Mouse (Mus musculus): ENCODE measurements around the gene Lcn9. TPM values are rescaled to one million over a fixed set of nuclear protein-coding genes. Genes with fewer than 3 reads are reported as not detected.

The Lcn9 gene
- polyA plus RNA-seq, 1 experiment, result not detected

DNA sequence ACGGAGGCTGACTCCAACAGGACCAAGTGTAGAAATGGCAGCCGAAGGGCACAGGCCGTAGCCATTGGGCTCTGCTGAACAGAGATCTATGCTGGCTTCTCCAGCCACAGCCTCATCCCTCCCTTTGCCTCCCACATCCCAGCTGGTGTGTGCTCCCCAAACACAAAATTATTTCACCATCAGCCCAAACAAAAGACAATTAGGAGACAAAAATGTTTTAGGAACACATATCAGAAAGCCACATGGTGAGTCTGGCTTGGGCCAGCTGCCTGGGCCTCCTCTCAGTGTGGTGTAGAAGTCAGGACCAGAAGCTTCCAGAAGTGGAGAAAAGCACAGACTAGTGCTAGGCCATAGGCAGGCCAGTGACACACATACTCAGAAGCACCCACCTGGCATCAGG is 21.1 kb downstream of the Lcn9 start:
- H3ac ChIP-seq (ENCODE audit: control insufficient read depth, insufficient read length), result no peak overlapping the region
- no peaks in the 10 kb centered on the region for H3K79me2 ChIP-seq (ENCODE audit: control insufficient read depth, insufficient read depth)
- H3K27me3 ChIP-seq (ENCODE audit: control insufficient read depth, insufficient read depth, insufficient read length), result peaks cover 10% of the 10 kb centered on the region
- H3K36me3 ChIP-seq (ENCODE audit: control insufficient read depth, insufficient read depth), result no peaks in the 10 kb centered on the region
- no peak overlapping the region for H3K4me3 ChIP-seq
- no peak overlapping the region for H3K4me2 ChIP-seq (ENCODE audit: low read depth)
- TF ChIP-seq SRF (IDR thresholded peaks at IDR 0.05; ENCODE audit: control insufficient read depth, insufficient read length, low read depth) (no peak), POLR2AphosphoS2 (IDR thresholded peaks at IDR 0.05; ENCODE audit: insufficient read length, low read depth) (no peak), TCF12 (IDR thresholded peaks at IDR 0.05; ENCODE audit: insufficient read depth, poor library complexity, severe bottlenecking) (no peak), MAX (IDR thresholded peaks at IDR 0.05; ENCODE audit: low read depth) (no peak), POLR2A (IDR thresholded peaks at IDR 0.05; ENCODE audit: insufficient read length, low read depth) (no peak), E2F4 (IDR thresholded peaks at IDR 0.05; ENCODE audit: insufficient read depth) (no peak), TCF3 (IDR thresholded peaks at IDR 0.05; ENCODE audit: insufficient read length, low read depth) (no peak), MYOD1 (IDR thresholded peaks at IDR 0.05; ENCODE audit: control insufficient read depth in 1 of 3, insufficient read length in 2 of 3, low read depth in 2 of 3) (no peak), MYOG (IDR thresholded peaks at IDR 0.05; ENCODE audit: control insufficient read depth in 1 of 3, insufficient read depth in 1 of 3, insufficient read length in 2 of 3, low read depth in 2 of 3) (no peak), REST (IDR thresholded peaks at IDR 0.05; ENCODE audit: insufficient read depth, insufficient read length) (no peak), CEBPB (IDR thresholded peaks at IDR 0.05; ENCODE audit: insufficient read depth, poor library complexity, severe bottlenecking) (no peak), USF1 (IDR thresholded peaks at IDR 0.05; ENCODE audit: low read depth) (no peak)

DNA sequence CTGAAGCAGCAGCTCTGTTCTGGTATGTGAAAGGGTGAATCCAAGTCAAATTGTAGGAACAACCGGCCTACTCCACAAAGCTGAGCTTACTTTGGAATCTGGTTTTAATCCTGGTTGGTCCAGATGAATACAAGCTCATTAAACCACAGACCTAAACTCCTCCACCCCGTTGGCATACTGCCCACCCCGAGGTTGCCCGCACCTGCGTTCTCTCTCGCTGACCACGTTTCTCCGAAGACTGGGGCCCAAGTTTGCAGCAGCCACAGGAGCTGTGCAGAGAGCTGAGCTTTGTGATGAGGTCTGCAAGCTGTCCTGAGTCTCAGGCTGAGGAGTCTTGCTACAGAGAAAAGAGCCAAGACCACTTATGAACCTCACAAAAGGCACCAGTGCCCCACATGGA is 23.6 kb downstream of the Lcn9 start:
- peaks cover 10% of the 10 kb centered on the region for H3K27me3 ChIP-seq (ENCODE audit: control insufficient read depth, insufficient read depth, insufficient read length)
- TF ChIP-seq MAX (IDR thresholded peaks at IDR 0.05; ENCODE audit: low read depth) (no peak), SRF (IDR thresholded peaks at IDR 0.05; ENCODE audit: control insufficient read depth, insufficient read length, low read depth) (no peak)
- no peaks in the 10 kb centered on the region for H3K79me2 ChIP-seq (ENCODE audit: control insufficient read depth, insufficient read depth)
- H3K4me3 ChIP-seq, result no peak overlapping the region
- no peaks in the 10 kb centered on the region for H3K36me3 ChIP-seq (ENCODE audit: control insufficient read depth, insufficient read depth)
- no peak overlapping the region for H3ac ChIP-seq (ENCODE audit: control insufficient read depth, insufficient read length)
- H3K4me2 ChIP-seq (ENCODE audit: low read depth), result no peak overlapping the region

DNA sequence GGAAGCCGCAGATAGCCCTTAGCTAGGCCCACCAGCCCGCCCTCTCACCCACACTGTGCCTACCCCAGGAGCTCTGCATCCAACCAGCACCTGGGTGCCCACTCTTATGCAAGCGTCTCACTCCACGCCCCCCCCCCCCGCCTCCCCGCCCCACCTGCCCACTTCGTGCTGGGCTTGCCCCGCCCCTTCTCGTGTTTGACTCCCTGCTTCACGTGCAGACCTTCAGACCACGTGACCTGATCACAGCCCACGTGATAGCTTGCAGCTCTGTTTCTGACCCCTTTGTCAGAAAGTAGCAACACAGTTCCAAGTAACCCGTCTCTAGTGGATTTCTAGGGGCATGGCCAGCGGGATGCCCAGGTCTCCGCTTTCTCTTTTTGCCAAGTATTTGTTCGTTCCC is 24.3 kb downstream of the Lcn9 start, which contains the start of gene Sohlh1:
Sohlh1 (minus strand) TSS at position 23 of the 400 bp plus-strand sequence.
- Histone ChIP-seq H3K4me3 (no peak within 1 kb of the TSS), H3K36me3 (ENCODE audit: control insufficient read depth, insufficient read depth) (no peaks in the 10 kb centered on the region), H3K27me3 (ENCODE audit: control insufficient read depth, insufficient read depth, insufficient read length) (peaks cover 10% of the 10 kb centered on the region), H3K79me2 (ENCODE audit: control insufficient read depth, insufficient read depth) (no peaks in the 10 kb centered on the region), H3ac (ENCODE audit: control insufficient read depth, insufficient read length) (no peak within 1 kb of the TSS), H3K4me2 (ENCODE audit: low read depth) (no peak within 1 kb of the TSS)
- no peak for TF ChIP-seq CEBPB (IDR thresholded peaks at IDR 0.05; ENCODE audit: insufficient read depth, poor library complexity, severe bottlenecking)
- TF ChIP-seq TCF12 (IDR thresholded peaks at IDR 0.05; ENCODE audit: insufficient read depth, poor library complexity, severe bottlenecking), result no peak
- no peak for TF ChIP-seq MAX (IDR thresholded peaks at IDR 0.05; ENCODE audit: low read depth)
- TF ChIP-seq SRF (IDR thresholded peaks at IDR 0.05; ENCODE audit: control insufficient read depth, insufficient read length, low read depth), result no peak
- TF ChIP-seq USF1 (IDR thresholded peaks at IDR 0.05; ENCODE audit: low read depth), result no peak
- no peak for TF ChIP-seq E2F4 (IDR thresholded peaks at IDR 0.05; ENCODE audit: insufficient read depth)

DNA sequence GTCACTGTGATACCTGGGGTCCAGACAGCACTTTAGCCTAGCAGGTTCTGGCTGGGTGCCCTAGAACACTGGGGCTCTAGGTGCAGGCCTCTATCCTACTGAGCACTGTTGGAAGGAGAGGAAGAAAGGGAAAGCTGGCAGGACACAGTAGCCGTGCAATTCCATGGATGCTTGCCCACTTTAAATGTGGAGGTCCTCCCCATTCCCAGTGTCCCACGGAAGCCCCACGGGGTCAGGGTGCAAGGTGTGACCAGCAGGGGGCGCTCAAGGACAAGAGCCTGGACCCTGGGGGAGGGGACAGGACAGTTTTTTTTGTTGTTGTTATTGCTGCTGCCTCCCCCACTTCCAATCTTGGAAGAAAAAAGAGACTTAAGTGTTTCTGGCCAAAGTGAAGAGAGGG is 27.4 kb downstream of the Lcn9 start:
- H3K4me3 ChIP-seq, result no peak overlapping the region

DNA sequence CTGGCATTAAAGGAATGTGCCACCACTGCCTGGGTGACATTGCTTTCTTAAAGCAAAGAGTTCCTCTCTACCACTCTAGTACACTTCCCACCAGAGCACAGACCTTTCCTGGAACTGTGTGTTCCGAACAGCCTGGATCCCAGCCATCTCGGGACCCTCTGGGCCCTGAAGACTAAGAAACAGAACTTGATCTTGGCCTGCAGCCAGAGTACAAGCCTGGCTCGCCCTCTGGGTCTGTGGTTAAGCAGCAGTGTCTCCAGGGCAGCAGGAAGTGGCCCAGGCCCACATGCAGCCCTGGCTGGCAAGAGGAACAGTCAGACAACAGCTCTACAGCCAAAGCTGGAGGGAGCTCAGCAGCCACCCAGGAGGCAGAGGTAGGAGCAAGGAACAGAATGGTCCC is 29.7 kb downstream of the Lcn9 start:
- no peaks in the 10 kb centered on the region for H3K79me2 ChIP-seq (ENCODE audit: control insufficient read depth, insufficient read depth)
- H3K4me3 ChIP-seq, result no peak overlapping the region
- no peak overlapping the region for H3K4me2 ChIP-seq (ENCODE audit: low read depth)
- no peak overlapping the region for H3ac ChIP-seq (ENCODE audit: control insufficient read depth, insufficient read length)
- no peaks in the 10 kb centered on the region for H3K27me3 ChIP-seq (ENCODE audit: control insufficient read depth, insufficient read depth, insufficient read length)
- no peaks in the 10 kb centered on the region for H3K36me3 ChIP-seq (ENCODE audit: control insufficient read depth, insufficient read depth)
- TF ChIP-seq REST (IDR thresholded peaks at IDR 0.05; ENCODE audit: insufficient read depth, insufficient read length) (no peak), POLR2A (IDR thresholded peaks at IDR 0.05; ENCODE audit: insufficient read length, low read depth) (no peak), SRF (IDR thresholded peaks at IDR 0.05; ENCODE audit: control insufficient read depth, insufficient read length, low read depth) (no peak), CEBPB (IDR thresholded peaks at IDR 0.05; ENCODE audit: insufficient read depth, poor library complexity, severe bottlenecking) (no peak), TCF12 (IDR thresholded peaks at IDR 0.05; ENCODE audit: insufficient read depth, poor library complexity, severe bottlenecking) (no peak), MYOD1 (IDR thresholded peaks at IDR 0.05; ENCODE audit: control insufficient read depth in 1 of 3, insufficient read length in 2 of 3, low read depth in 2 of 3) (no peak), TCF3 (IDR thresholded peaks at IDR 0.05; ENCODE audit: insufficient read length, low read depth) (no peak)

More for the DNA sequence above, 27.4 kb downstream of the Lcn9 start:
- Histone ChIP-seq H3ac (ENCODE audit: control insufficient read depth, insufficient read length) (no peak overlapping the region), H3K79me2 (ENCODE audit: control insufficient read depth, insufficient read depth) (no peaks in the 10 kb centered on the region), H3K27me3 (ENCODE audit: control insufficient read depth, insufficient read depth, insufficient read length) (no peaks in the 10 kb centered on the region), H3K4me2 (ENCODE audit: low read depth) (no peak overlapping the region), H3K36me3 (ENCODE audit: control insufficient read depth, insufficient read depth) (no peaks in the 10 kb centered on the region)
- TF ChIP-seq MYOD1 (IDR thresholded peaks at IDR 0.05; ENCODE audit: control insufficient read depth in 1 of 3, insufficient read length in 2 of 3, low read depth in 2 of 3) (no peak), TCF12 (IDR thresholded peaks at IDR 0.05; ENCODE audit: insufficient read depth, poor library complexity, severe bottlenecking) (no peak), CEBPB (IDR thresholded peaks at IDR 0.05; ENCODE audit: insufficient read depth, poor library complexity, severe bottlenecking) (no peak), TCF3 (IDR thresholded peaks at IDR 0.05; ENCODE audit: insufficient read length, low read depth) (no peak), POLR2AphosphoS2 (IDR thresholded peaks at IDR 0.05; ENCODE audit: insufficient read length, low read depth) (no peak), SRF (IDR thresholded peaks at IDR 0.05; ENCODE audit: control insufficient read depth, insufficient read length, low read depth) (no peak)

Measured in myocyte (in vitro differentiated cells).